Mouse (Mus musculus) liver, adult 2 months (tissue): ENCODE measurements at regions not wholly inside any gene's neighbourhood (a gene's known extent, or its start where the extent isn't known, plus 50 kb on each side); places are given as distances from the start of the nearest gene placed in this dataset.

Experiments
- DNase-seq: peaks from one replicate; pipeline ENCODE4 v3.0.0-alpha.2; 2011; ENCODE audit warnings: low read depth, low spot score; ENCODE audit errors: extremely low read depth
- H3K27ac ChIP-seq: fragments of 200-500 bp; replicated peaks from 2 replicates; pipeline ENCODE4 v1.5.1; 2012; ENCODE audit warnings: low read depth, mild to moderate bottlenecking, control low read depth, inconsistent platforms, low read length; ENCODE audit not compliant: insufficient read depth
- H3K27me3 ChIP-seq: fragments of 200-500 bp; 2 replicates; pipeline ENCODE4 v1.6.1; 2012; ENCODE audit warnings: mild to moderate bottlenecking, moderate library complexity, low read length, inconsistent platforms; ENCODE audit not compliant: control insufficient read depth, insufficient read depth
- H3K36me3 ChIP-seq: fragments of 200-500 bp; 2 replicates; pipeline ENCODE4 v1.6.1; 2012; ENCODE audit warnings: low read length, inconsistent platforms; ENCODE audit not compliant: control insufficient read depth, insufficient read depth
- H3K4me1 ChIP-seq: fragments of 200-500 bp; 2 replicates; pipeline ENCODE4 v1.6.1; 2011; ENCODE audit warnings: low read length; ENCODE audit not compliant: control insufficient read depth, insufficient read depth
- H3K4me3 ChIP-seq: fragments of 200-500 bp; 2 replicates; pipeline ENCODE4 v1.5.1; 2011; ENCODE audit warnings: low read depth, mild to moderate bottlenecking, control low read depth, low read length, moderate library complexity; ENCODE audit not compliant: insufficient read depth
- H3K79me2 ChIP-seq: fragments of 200-500 bp; 2 replicates; pipeline ENCODE4 v1.6.1; 2012; ENCODE audit warnings: inconsistent platforms, mild to moderate bottlenecking, low read length, moderate library complexity; ENCODE audit not compliant: control insufficient read depth, insufficient read depth
- H3K9ac ChIP-seq: fragments of 200-500 bp; 2 replicates; pipeline ENCODE4 v1.6.1; 2012; ENCODE audit warnings: low read depth, mild to moderate bottlenecking, control low read depth, inconsistent platforms, low read length
- CTCF ChIP-seq: fragments of 200-500 bp; IDR thresholded peaks from 2 replicates; pipeline ENCODE4 v1.5.1; 2011; ENCODE audit warnings: low read depth, low read length, control low read depth
- POLR2A ChIP-seq: fragments of 200-500 bp; IDR thresholded peaks from 2 replicates; pipeline ENCODE4 v1.6.1; 2011; ENCODE audit warnings: low read length, control low read depth; ENCODE audit not compliant: insufficient read depth; ENCODE audit errors: extremely low read depth
- WGBS: fragments of 180-500 bp; shearing (Covaris S2); methylation state at CpG from one replicate; pipeline ENCODE4 v1.1.7; 2018; 5-methylcytosine and 5-hydroxymethylcytosine counted together

DNA sequence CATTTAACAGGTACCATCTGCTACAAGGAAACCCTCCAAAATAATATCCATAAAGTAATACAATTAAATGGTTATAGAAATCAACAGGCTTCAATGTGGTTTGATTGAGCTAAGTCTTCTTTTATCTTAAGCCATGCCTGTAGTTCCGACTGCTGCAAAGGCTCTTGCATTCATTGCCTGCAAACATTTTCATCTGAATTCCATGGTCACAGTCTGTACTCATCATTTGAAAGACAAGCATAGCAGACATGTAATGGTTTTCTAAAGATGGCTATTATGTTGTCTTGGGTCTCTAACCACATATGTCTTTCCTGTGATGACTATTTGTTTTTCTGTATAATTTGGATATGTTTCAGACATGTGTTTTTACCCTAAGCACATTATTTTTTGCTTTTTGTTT, 677.9 kb downstream of the Hace1 start:
- no peak for TF ChIP-seq CTCF
- TF ChIP-seq POLR2A: no peak
- no peaks in the 10 kb centered on the region for H3K4me1 ChIP-seq
- no peak overlapping the region for H3K27ac ChIP-seq
- H3K27me3 ChIP-seq: no peaks in the 10 kb centered on the region
- H3K4me3 ChIP-seq: no peak overlapping the region
- no peak for DNase-seq
- no peak overlapping the region for H3K9ac ChIP-seq
- no peaks in the 10 kb centered on the region for H3K79me2 ChIP-seq
- no peaks in the 10 kb centered on the region for H3K36me3 ChIP-seq
- WGBS: 93% methylated on average over 1 of the region's 1 CpGs

DNA sequence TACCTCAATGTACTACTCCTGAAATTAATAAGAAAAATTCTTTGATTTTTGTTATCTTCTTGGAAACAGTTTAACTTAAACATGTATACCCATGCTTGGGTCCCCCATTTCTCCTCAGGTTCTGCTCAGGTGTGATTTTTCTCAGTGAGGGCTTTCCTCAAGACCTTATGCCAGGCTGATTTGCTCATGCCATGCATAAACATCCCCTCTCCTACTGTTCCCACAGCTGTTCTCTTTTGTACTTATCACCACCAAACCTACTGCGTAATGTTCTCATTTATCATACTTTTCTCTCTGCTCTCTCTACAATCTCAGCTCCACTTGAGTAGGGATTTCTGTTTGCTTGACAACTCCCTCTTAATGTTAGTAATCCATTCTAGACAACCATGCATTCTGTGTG, 692.1 kb downstream of the Hace1 start:
- H3K4me3 ChIP-seq: no peak overlapping the region
- H3K27me3 ChIP-seq: no peaks in the 10 kb centered on the region
- DNase-seq: no peak
- H3K79me2 ChIP-seq: no peaks in the 10 kb centered on the region
- H3K27ac ChIP-seq: no peak overlapping the region
- H3K9ac ChIP-seq: no peak overlapping the region
- WGBS: 95% methylated on average over 1 of the region's 1 CpGs
- no peaks in the 10 kb centered on the region for H3K4me1 ChIP-seq
- H3K36me3 ChIP-seq: no peaks in the 10 kb centered on the region
- TF ChIP-seq CTCF: no peak
- TF ChIP-seq POLR2A: no peak

DNA sequence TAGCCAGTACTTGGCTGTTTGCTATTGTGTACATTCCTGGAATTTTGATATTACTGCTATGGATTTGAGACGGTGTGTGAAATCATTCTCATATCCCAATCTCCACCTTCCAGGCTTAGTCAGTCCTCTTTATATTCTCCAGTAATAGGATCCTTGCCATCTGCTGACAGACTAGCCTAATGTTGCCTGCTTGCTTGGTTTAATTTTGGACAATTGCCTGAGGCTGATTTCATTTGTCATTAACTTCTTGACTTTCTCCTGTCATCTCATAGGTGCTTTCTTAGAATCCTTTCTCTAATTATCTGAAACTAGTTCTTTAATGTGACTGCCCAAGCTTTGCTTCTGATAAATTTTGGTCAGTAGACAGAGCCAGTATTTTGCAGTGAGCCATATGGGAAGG, 696.2 kb downstream of the Hace1 start:
- DNase-seq: no peak
- H3K9ac ChIP-seq: no peak overlapping the region
- no peak overlapping the region for H3K4me3 ChIP-seq
- H3K27ac ChIP-seq: no peak overlapping the region
- no peaks in the 10 kb centered on the region for H3K79me2 ChIP-seq
- no peaks in the 10 kb centered on the region for H3K36me3 ChIP-seq
- 82% methylated on average over 1 of the region's 1 CpGs for WGBS
- TF ChIP-seq CTCF: no peak
- no peak for TF ChIP-seq POLR2A
- H3K27me3 ChIP-seq: no peaks in the 10 kb centered on the region
- H3K4me1 ChIP-seq: no peaks in the 10 kb centered on the region

DNA sequence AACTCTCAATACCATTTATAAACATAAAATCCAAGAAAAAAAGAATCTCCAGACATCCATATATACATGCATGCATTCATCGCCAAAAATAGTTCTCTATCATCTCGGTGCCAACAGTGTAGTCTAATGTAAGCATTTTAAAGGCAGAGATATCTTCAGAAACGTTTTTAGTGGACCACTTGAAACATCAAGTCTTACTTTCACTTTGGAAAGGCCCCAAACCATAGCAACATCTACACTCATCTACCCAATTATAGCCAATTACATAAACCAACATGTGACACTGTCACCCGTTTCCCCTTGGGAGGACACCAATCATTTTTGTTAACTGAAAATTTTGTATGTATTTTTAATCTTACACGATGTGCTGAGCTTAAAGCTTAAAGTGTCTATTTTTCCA, 716.7 kb downstream of the Hace1 start:
- no peaks in the 10 kb centered on the region for H3K79me2 ChIP-seq
- H3K4me1 ChIP-seq: no peaks in the 10 kb centered on the region
- 65% methylated on average over 5 of the region's 5 CpGs for WGBS
- no peak overlapping the region for H3K9ac ChIP-seq
- H3K27ac ChIP-seq: no peak overlapping the region
- TF ChIP-seq POLR2A (no peak), CTCF (no peak)
- H3K27me3 ChIP-seq: no peaks in the 10 kb centered on the region
- H3K4me3 ChIP-seq: no peak overlapping the region
- DNase-seq: no peak
- H3K36me3 ChIP-seq: no peaks in the 10 kb centered on the region

DNA sequence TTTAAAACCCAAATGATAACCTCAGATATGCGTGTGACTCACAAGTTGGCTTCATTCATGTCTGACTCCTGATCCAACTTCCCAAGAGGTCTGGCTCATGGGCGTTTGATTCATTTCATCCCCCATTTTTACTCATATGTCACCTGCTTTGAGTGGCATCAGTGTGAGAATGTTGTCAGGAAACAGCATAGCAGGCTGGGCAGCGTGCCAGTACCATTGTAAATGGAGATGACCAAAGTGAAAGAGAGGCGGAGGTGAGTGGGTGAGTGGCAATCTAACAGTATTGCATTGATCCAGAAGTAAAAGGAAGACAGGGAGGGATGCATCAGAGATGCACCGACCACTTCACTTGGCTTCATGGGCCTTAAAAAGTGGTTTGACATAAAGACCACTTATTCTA, 720.7 kb downstream of the Hace1 start:
- H3K36me3 ChIP-seq: no peaks in the 10 kb centered on the region
- H3K27me3 ChIP-seq: no peaks in the 10 kb centered on the region
- H3K9ac ChIP-seq: no peak overlapping the region
- no peaks in the 10 kb centered on the region for H3K4me1 ChIP-seq
- H3K27ac ChIP-seq: no peak overlapping the region
- no peak for TF ChIP-seq CTCF
- no peak for TF ChIP-seq POLR2A
- 66% methylated on average over 5 of the region's 5 CpGs for WGBS
- no peaks in the 10 kb centered on the region for H3K79me2 ChIP-seq
- DNase-seq: no peak
- no peak overlapping the region for H3K4me3 ChIP-seq

DNA sequence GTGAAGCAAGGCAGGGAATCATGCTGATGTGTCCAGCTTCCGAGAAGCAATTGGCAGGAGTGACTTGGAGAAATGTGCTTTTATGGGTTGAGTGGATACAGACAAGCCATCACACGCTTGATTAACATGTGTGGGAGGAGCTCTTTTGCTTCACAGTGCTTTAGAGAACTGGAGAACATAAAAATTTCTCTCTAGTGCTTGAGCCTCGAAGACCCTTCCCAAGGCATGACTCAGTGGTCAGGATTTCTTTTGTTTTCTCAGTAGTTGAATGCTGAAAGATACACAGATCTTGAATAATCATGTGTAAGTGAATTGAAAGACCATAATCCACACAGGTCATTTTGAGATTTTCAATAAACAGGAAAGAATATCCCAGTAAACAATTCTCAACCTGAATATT, 721.9 kb downstream of the Hace1 start:
- no peak overlapping the region for H3K9ac ChIP-seq
- DNase-seq: no peak
- H3K4me3 ChIP-seq: no peak overlapping the region
- no peaks in the 10 kb centered on the region for H3K79me2 ChIP-seq
- 65% methylated on average over 3 of the region's 3 CpGs for WGBS
- TF ChIP-seq CTCF (no peak), POLR2A (no peak)
- H3K36me3 ChIP-seq: no peaks in the 10 kb centered on the region
- H3K4me1 ChIP-seq: no peaks in the 10 kb centered on the region
- H3K27me3 ChIP-seq: no peaks in the 10 kb centered on the region
- no peak overlapping the region for H3K27ac ChIP-seq
